Mouse (Mus musculus) limb, embryonic 11.5 days (tissue): ENCODE data around the gene St3gal4. TPM values are rescaled to one million over a fixed set of nuclear protein-coding genes. Genes with fewer than 3 reads are reported as not detected.

Source experiments
- ATAC-seq: fragments of 200-750 bp; cut with Nextera tagmentation; 2 replicates; pipeline ENCODE4 v1.8.0; 2017; ENCODE audit warnings: low read depth; ENCODE audit not compliant: insufficient number of reproducible peaks, low FRiP score, low TSS enrichment
- DNase-seq: peaks from one replicate; pipeline ENCODE4 v3.0.0-alpha.2; 2015; ENCODE audit warnings: low spot score
- H3K27ac ChIP-seq: fragments of 300-500 bp; sonication (generic); replicated peaks from 2 replicates; pipeline ENCODE4 v1.5.1; 2014; ENCODE audit warnings: low read depth, mild to moderate bottlenecking, low read length
- H3K27me3 ChIP-seq: fragments of 300-500 bp; sonication (generic); 2 replicates; pipeline ENCODE4 v1.6.1; 2014; ENCODE audit warnings: mild to moderate bottlenecking, low read length, mixed read lengths; ENCODE audit not compliant: control insufficient read depth, insufficient read depth
- H3K36me3 ChIP-seq: fragments of 300-500 bp; sonication (generic); 2 replicates; pipeline ENCODE4 v1.6.1; 2014; ENCODE audit warnings: mild to moderate bottlenecking, low read length, moderate library complexity, mixed read lengths; ENCODE audit not compliant: control insufficient read depth, insufficient read depth
- H3K4me1 ChIP-seq: fragments of 300-500 bp; sonication (generic); 2 replicates; pipeline ENCODE4 v1.6.1; 2014; ENCODE audit warnings: low read length, mixed read lengths; ENCODE audit not compliant: control insufficient read depth, insufficient read depth
- H3K4me2 ChIP-seq: fragments of 300-500 bp; sonication (generic); 2 replicates; pipeline ENCODE4 v1.6.1; 2014; ENCODE audit warnings: low read depth, mild to moderate bottlenecking, moderate library complexity; ENCODE audit not compliant: severe bottlenecking
- H3K4me3 ChIP-seq: fragments of 300-500 bp; sonication (generic); 2 replicates; pipeline ENCODE4 v1.5.1; 2014; ENCODE audit warnings: low read depth, low read length
- H3K9ac ChIP-seq: fragments of 300-500 bp; sonication (generic); 2 replicates; pipeline ENCODE4 v1.6.1; 2014; ENCODE audit warnings: mild to moderate bottlenecking, low read length
- H3K9me3 ChIP-seq: fragments of 300-500 bp; sonication (generic); 2 replicates; pipeline ENCODE4 v1.6.1; 2016; ENCODE audit warnings: low read length; ENCODE audit not compliant: control insufficient read depth
- WGBS: fragments of 180-500 bp; shearing (Covaris S2); extraction: QIAGEN DNeasy Blood & Tissue Kit; methylation state at CpG from one replicate; pipeline ENCODE4 v1.1.7; 2014; 5-methylcytosine and 5-hydroxymethylcytosine counted together
- polyA plus RNA-seq: library from polyadenylated mRNA; unstranded; fragments of >200 nt; fragmentation: Nextera tagmentation; extraction: Ambion mirVana; gene quantifications from 2 replicates; pipeline ENCODE4 v1.2.1, GENCODE M21; 2014

Gene St3gal4
- polyA plus RNA-seq, 1 experiment from 2014 or later, result 25.6 TPM

- H3K9ac ChIP-seq, result no peak overlapping the region
- 70% methylated on average over 6 of the region's 6 CpGs for WGBS
- no peak for ATAC-seq
- no peaks in the 10 kb centered on the region for H3K36me3 ChIP-seq
- no peaks in the 10 kb centered on the region for H3K9me3 ChIP-seq
- no peak for DNase-seq
- H3K27me3 ChIP-seq, result no peaks in the 10 kb centered on the region
- no peak overlapping the region for H3K27ac ChIP-seq
- no peak overlapping the region for H3K4me2 ChIP-seq
- H3K4me1 ChIP-seq, result peaks cover 10% of the 10 kb centered on the region
- H3K4me3 ChIP-seq, result no peak overlapping the region
These were observed 91.6 kb downstream of the St3gal4 start for GRCm38 (mm10) chr9:35027382-35027997.

- no peak overlapping the region for H3K4me3 ChIP-seq
- H3K4me2 ChIP-seq, result no peak overlapping the region
- H3K36me3 ChIP-seq, result no peaks in the 10 kb centered on the region
- H3K9ac ChIP-seq, result no peak overlapping the region
- WGBS, result 61% methylated on average over 6 of the region's 6 CpGs
- H3K27ac ChIP-seq, result no peak overlapping the region
- DNase-seq, result no peak
- peaks cover 10% of the 10 kb centered on the region for H3K4me1 ChIP-seq
- no peaks in the 10 kb centered on the region for H3K27me3 ChIP-seq
- no peaks in the 10 kb centered on the region for H3K9me3 ChIP-seq
- ATAC-seq, result no peak
These were observed 92.2 kb downstream of the St3gal4 start for GRCm38 (mm10) chr9:35026897-35027311.

- 66% methylated on average over 6 of the region's 6 CpGs for WGBS
- no peak overlapping the region for H3K27ac ChIP-seq
- no peaks in the 10 kb centered on the region for H3K9me3 ChIP-seq
- peaks cover 10% of the 10 kb centered on the region for H3K4me1 ChIP-seq
- H3K4me3 ChIP-seq, result no peak overlapping the region
- no peak overlapping the region for H3K4me2 ChIP-seq
- no peak for DNase-seq
- H3K36me3 ChIP-seq, result no peaks in the 10 kb centered on the region
- H3K27me3 ChIP-seq, result no peaks in the 10 kb centered on the region
- ATAC-seq, result no peak
- no peak overlapping the region for H3K9ac ChIP-seq
These were observed 92.8 kb downstream of the St3gal4 start for GRCm38 (mm10) chr9:35026311-35026710.

- ATAC-seq (0 out of 2 replicates have a peak, but pooled peaks have one; percentile 36), DNase-seq (peak; percentile 46)
- Histone ChIP-seq H3K4me2 (peak overlapping the region; percentile 71), H3K4me1 (peaks cover 10% of the 10 kb centered on the region), H3K27me3 (no peaks in the 10 kb centered on the region), H3K36me3 (no peaks in the 10 kb centered on the region), H3K9me3 (no peaks in the 10 kb centered on the region), H3K27ac (no peak overlapping the region), H3K4me3 (peak overlapping the region; percentile 32), H3K9ac (peak overlapping the region; percentile 61)
- WGBS, result 3% methylated on average over 25 of the region's 25 CpGs
These were observed 94.2 kb downstream of the St3gal4 start for GRCm38 (mm10) chr9:35024591-35025496.

GRCm38 (mm10) chr9:35021744-35022143 is 97.3 kb downstream of the St3gal4 start:
- Histone ChIP-seq H3K36me3 (no peaks in the 10 kb centered on the region), H3K4me2 (no peak overlapping the region), H3K4me1 (peaks cover 19% of the 10 kb centered on the region), H3K9ac (no peak overlapping the region), H3K9me3 (no peaks in the 10 kb centered on the region), H3K4me3 (no peak overlapping the region), H3K27ac (no peak overlapping the region), H3K27me3 (peaks cover 2% of the 10 kb centered on the region; the same call in 1 of the 2 replicates)
- ATAC-seq, result no peak
- no peak for DNase-seq
- 94% methylated on average over 1 of the region's 1 CpGs for WGBS

GRCm38 (mm10) chr9:35020015-35020653 is 98.9 kb downstream of the St3gal4 start:
- no peak for DNase-seq
- no peaks in the 10 kb centered on the region for H3K36me3 ChIP-seq
- H3K4me1 ChIP-seq, result peaks cover 10% of the 10 kb centered on the region
- 56% methylated on average over 11 of the region's 11 CpGs for WGBS
- no peak overlapping the region for H3K27ac ChIP-seq
- no peaks in the 10 kb centered on the region for H3K9me3 ChIP-seq
- no peak overlapping the region for H3K9ac ChIP-seq
- no peak for ATAC-seq
- H3K27me3 ChIP-seq, result peaks cover 2% of the 10 kb centered on the region; the same call in 1 of the 2 replicates
- no peak overlapping the region for H3K4me3 ChIP-seq
- H3K4me2 ChIP-seq, result no peak overlapping the region

GRCm38 (mm10) chr9:35019372-35019771 is 99.7 kb downstream of the St3gal4 start:
- ATAC-seq (no peak), DNase-seq (peak; percentile 72)
- H3K4me3 ChIP-seq, result no peak overlapping the region
- H3K36me3 ChIP-seq, result no peaks in the 10 kb centered on the region
- 8% methylated on average over 3 of the region's 3 CpGs for WGBS
- H3K9me3 ChIP-seq, result no peaks in the 10 kb centered on the region
- H3K27me3 ChIP-seq, result peaks cover 2% of the 10 kb centered on the region; the same call in 1 of the 2 replicates
- H3K27ac ChIP-seq, result no peak overlapping the region
- H3K4me2 ChIP-seq, result no peak overlapping the region
- no peak overlapping the region for H3K9ac ChIP-seq
- peaks cover 9% of the 10 kb centered on the region for H3K4me1 ChIP-seq

- DNase-seq (no peak), ATAC-seq (no peak)
- Histone ChIP-seq H3K36me3 (no peaks in the 10 kb centered on the region), H3K4me2 (no peak overlapping the region), H3K4me1 (peaks cover 9% of the 10 kb centered on the region), H3K4me3 (no peak overlapping the region), H3K9me3 (no peaks in the 10 kb centered on the region), H3K9ac (no peak overlapping the region), H3K27me3 (peaks cover 2% of the 10 kb centered on the region; the same call in 1 of the 2 replicates), H3K27ac (no peak overlapping the region)
- 32% methylated on average over 5 of the region's 5 CpGs for WGBS
These were observed 101.0 kb downstream of the St3gal4 start for GRCm38 (mm10) chr9:35018056-35018455.
